Mouse (Mus musculus): ENCODE measurements around the gene Nkx6-2.

DNA sequence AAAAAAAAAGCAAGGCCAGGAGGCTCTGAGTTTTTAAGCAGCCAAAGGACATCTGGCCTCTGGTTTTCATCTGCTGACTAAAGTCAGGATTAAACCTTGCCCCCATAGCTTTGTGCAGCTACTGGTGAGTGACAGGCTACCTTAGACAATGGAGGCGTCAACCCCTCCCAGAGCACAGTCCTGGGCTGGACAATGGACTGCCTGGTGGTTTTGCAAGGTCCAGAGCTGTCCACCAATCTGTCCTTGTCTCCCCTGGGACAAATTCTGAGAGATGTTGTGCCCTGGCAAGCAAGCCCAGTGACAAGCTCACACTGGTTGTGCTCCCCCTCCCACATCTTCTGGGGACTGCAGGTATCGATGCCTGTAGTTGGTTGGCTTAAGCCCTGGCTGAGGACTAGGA lies 31.1 kb downstream of the Nkx6-2 start:
- no peak for TF ChIP-seq GATA1 (IDR thresholded peaks at IDR 0.05; ENCODE audit: low read length)
- TF ChIP-seq TAL1 (IDR thresholded peaks at IDR 0.05; ENCODE audit: low read length): no peak
